In the genomic region with DNA sequence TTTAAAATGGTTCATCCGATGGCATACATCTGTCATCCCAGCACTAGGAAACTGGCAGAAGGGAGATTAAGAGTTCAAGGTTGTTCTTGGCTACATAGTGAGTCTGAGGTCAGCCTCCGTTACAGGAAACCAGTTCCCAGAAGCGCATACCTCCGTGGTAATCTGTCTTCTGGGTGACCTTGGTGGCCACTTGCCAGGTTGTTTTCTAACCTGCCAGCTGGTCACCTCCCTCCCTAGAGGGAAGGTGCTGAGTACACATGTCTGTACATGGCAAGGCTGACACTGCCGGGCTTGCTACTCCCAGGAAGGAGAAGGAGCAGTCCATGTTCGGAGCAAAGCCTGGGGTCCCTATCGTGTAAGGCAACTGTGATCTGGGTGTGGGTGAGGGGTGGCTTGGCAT, we compare ENCODE assay signal across 8 mouse cellular contexts. TPM values are rescaled to one million over a fixed set of nuclear protein-coding genes. Genes with fewer than 3 reads are reported as not detected.
A peak's percentile ranks its signal among the peaks of the same experiment; 100 is the strongest.
DNase-seq lines count a peak whose midpoint lies in the region; ATAC-seq lines count a peak whose summit lies in the region.

No protein-coding gene starts in this region.

- peak; percentile 33 for DNase-seq in cerebellum, adult 11-12 months
- DNase-seq in cerebellum, postnatal 4 days (ENCODE audit: low spot score in 2 of 2) = no peak
- DNase-seq in urinary bladder, postnatal 36 days (ENCODE audit: low spot score in 2 of 2) = peak; percentile 30 to 32
- no peak for DNase-seq in urinary bladder, postnatal 10 days (ENCODE audit: low spot score)
- peak; percentile 72 to 83 for DNase-seq in kidney, postnatal 25 days
- no peak for DNase-seq in thymus, postnatal 10 days (ENCODE audit: low spot score in 2 of 2)

- ATAC-seq in monocyte, adult 5-6 weeks (replicated peaks; ENCODE audit: insufficient number of reproducible peaks, low FRiP score, low TSS enrichment, poor library complexity, severe bottlenecking) = no peak
- ATAC-seq in megakaryocyte progenitor cell, adult 5-6 weeks (replicated peaks; ENCODE audit: poor library complexity) = no peak

RNA-seq across cellular contexts. Expression of a gene that starts 16.6 kb away (rescaled TPM):
- total RNA-seq in monocyte, adult 5-6 weeks (2017) = not detected in 3 replicates
- total RNA-seq in megakaryocyte progenitor cell, adult 5-6 weeks (2015) = 0.02 and 0.10 TPM in 2 replicates
- total RNA-seq in megakaryocyte progenitor cell, adult 5-6 weeks (2017) = 0.14 TPM in 1 of 2 replicates, not detected in the other

RNA-seq across cellular contexts. Expression of a gene that starts 40.3 kb away (rescaled TPM):
- 0.38 to 0.78 TPM in 2 of 3 replicates, not detected in the other for total RNA-seq in monocyte, adult 5-6 weeks (2017)
- 0.66 and 1.4 TPM in 2 replicates for total RNA-seq in megakaryocyte progenitor cell, adult 5-6 weeks (2015)
- 0.96 and 1.1 TPM in 2 replicates for total RNA-seq in megakaryocyte progenitor cell, adult 5-6 weeks (2017)

Comparison
In these comparisons a context has a peak if more than half of its experiments do, and no peak if none do; other contexts are left out.
1. DNase-seq: peak in cerebellum, adult 11-12 months (single experiment), urinary bladder, postnatal 36 days (2 of 2) and kidney, postnatal 25 days (2 of 2); none in cerebellum, postnatal 4 days (0 of 2), urinary bladder, postnatal 10 days (single experiment) and thymus, postnatal 10 days (0 of 2).